Mouse (Mus musculus): Measurements from ENCODE around the gene Plac1.

DNA sequence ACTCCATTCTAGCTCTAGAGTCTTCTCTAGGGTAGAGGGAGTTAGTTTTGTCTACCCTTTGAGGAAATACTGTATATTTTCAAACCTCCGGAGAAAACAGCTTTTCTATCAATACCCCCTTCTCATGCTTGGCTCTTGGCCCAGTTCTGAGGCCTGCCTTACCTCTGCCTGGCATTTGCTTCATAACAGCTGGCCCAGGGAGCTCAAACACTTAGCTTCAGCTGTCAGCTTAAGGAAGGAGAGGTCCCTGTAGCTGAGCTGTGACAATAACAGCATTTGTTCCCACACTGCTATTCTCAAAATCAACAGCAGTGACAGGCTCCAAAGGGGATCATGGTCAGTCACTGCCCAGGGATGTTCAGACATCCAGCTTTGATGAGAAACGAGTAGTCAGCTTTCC is 138.7 kb downstream of the Plac1 start:
- TF ChIP-seq POLR2A (IDR thresholded peaks at IDR 0.05; ENCODE audit: control insufficient read depth, low read depth, low read length) (no peak), CTCF (IDR thresholded peaks at IDR 0.05; ENCODE audit: control insufficient read depth, insufficient read depth, insufficient replicate concordance, low read depth, low read length) (no peak)
